ENCODE assay signal across 24 mouse cellular contexts in the genomic region with DNA sequence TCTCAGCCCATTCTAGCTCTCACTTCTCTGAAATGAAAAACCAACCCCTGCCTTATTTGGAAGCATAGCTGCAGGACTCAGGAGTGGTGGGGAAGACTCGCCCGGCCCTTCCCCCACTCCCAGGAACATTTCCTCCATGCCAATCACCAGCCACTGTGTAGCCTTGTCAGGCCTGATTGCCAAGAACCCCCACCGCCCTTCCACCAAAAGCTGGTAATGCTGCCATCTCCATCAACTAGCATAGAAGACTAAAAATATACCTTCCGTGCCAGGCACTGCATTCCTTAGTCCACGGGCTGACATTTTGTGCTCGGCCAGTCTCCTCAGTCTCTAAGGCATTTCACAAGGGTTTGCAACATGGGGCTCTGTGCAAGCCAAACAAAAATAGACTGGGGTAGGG.
DNase-seq lines count a peak whose midpoint lies in the region; ATAC-seq and TF ChIP-seq lines count a peak whose summit lies in the region.
"Had no signal": no experiment of that assay in that cellular context is flagged by ENCODE, and none has a peak within 500 bp of the region (broad histone marks: within the 10 kb centered on the region; RNA-seq: fewer than 3 reads in every experiment).

No protein-coding gene starts in this region.

- TF ChIP-seq CTCF in heart, adult 2 months (IDR thresholded peaks at IDR 0.05): no peak
- TF ChIP-seq CTCF in hindbrain, postnatal 0 days (IDR thresholded peaks at IDR 0.05; ENCODE audit: low read depth): no peak

- TF ChIP-seq EP300 in heart, adult 2 months (IDR thresholded peaks at IDR 0.05; ENCODE audit: insufficient read depth, low read depth, low read length): no peak

- H3K4me1 ChIP-seq in heart, embryonic 12.5 days (replicated peaks): peaks cover 27% of the 10 kb centered on the region
- peaks cover 2% of the 10 kb centered on the region; the same call in 1 of the 2 replicates for H3K4me1 ChIP-seq in heart, adult 2 months (ENCODE audit: control insufficient read depth, insufficient read depth, low read length)
- H3K4me1 ChIP-seq in hindbrain, postnatal 0 days (ENCODE audit: insufficient read depth, low read length): no peaks in the 10 kb centered on the region
- H3K4me1 ChIP-seq in hindbrain, embryonic 13.5 days (replicated peaks): no peaks in the 10 kb centered on the region
- 0 out of 2 replicates have a peak, but pooled peaks cover 1% of the 10 kb centered on the region for H3K4me1 ChIP-seq in intestine, embryonic 15.5 days (replicated peaks)
- H3K4me1 ChIP-seq: forebrain, embryonic 10.5 days; liver, embryonic 15.5 days; lung, embryonic 15.5 days; midbrain, embryonic 15.5 days; neural tube, embryonic 12.5 days had no signal

- H3K79me2 ChIP-seq in heart, adult 2 months (replicated peaks; ENCODE audit: control insufficient read depth, insufficient read depth, low read length): no peaks in the 10 kb centered on the region

- no peaks in the 10 kb centered on the region for H3K9me3 ChIP-seq in heart, embryonic 12.5 days (replicated peaks)
- H3K9me3 ChIP-seq in hindbrain, postnatal 0 days (ENCODE audit: low read length): no peaks in the 10 kb centered on the region
- H3K9me3 ChIP-seq in hindbrain, embryonic 13.5 days: no peaks in the 10 kb centered on the region
- no peaks in the 10 kb centered on the region for H3K9me3 ChIP-seq in intestine, embryonic 15.5 days
- H3K9me3 ChIP-seq: forebrain, embryonic 10.5 days; liver, embryonic 15.5 days; lung, embryonic 15.5 days; midbrain, embryonic 15.5 days; neural tube, embryonic 12.5 days had no signal

- peak overlapping the region; percentile 3; the same call in 1 of the 2 replicates for H3K9ac ChIP-seq in heart, embryonic 12.5 days
- H3K9ac ChIP-seq in heart, adult 2 months (ENCODE audit: low read depth, low read length): no peak overlapping the region
- no peak overlapping the region for H3K9ac ChIP-seq in hindbrain, postnatal 0 days (replicated peaks; ENCODE audit: low read length)
- no peak overlapping the region for H3K9ac ChIP-seq in hindbrain, embryonic 13.5 days
- H3K9ac ChIP-seq in intestine, embryonic 15.5 days: no peak overlapping the region
- H3K9ac ChIP-seq: hindbrain, embryonic 14.5 days; liver, embryonic 15.5 days; lung, embryonic 15.5 days; midbrain, embryonic 15.5 days; neural tube, embryonic 12.5 days had no signal

- peaks cover 73% of the 10 kb centered on the region for H3K36me3 ChIP-seq in heart, embryonic 12.5 days
- no peaks in the 10 kb centered on the region for H3K36me3 ChIP-seq in heart, adult 2 months (ENCODE audit: control insufficient read depth, insufficient read depth, low read length)
- peaks cover 22% of the 10 kb centered on the region for H3K36me3 ChIP-seq in hindbrain, postnatal 0 days (ENCODE audit: insufficient read depth, low read length)
- H3K36me3 ChIP-seq in hindbrain, embryonic 13.5 days: peaks cover 65% of the 10 kb centered on the region
- H3K36me3 ChIP-seq in intestine, embryonic 15.5 days: peaks cover 22% of the 10 kb centered on the region

- peak; percentile 35; the same call in 1 of the 2 replicates for ATAC-seq in heart, embryonic 12.5 days (ENCODE audit: insufficient number of reproducible peaks, low FRiP score)
- ATAC-seq in hindbrain, postnatal 0 days: no peak
- ATAC-seq in hindbrain, embryonic 13.5 days (ENCODE audit: low FRiP score): no peak
- no peak for ATAC-seq in intestine, embryonic 15.5 days
- ATAC-seq: CD4-positive, CD25-positive, alpha-beta regulatory T cell, adult 4 months; midbrain, embryonic 15.5 days had no signal

- H3K4me3 ChIP-seq in heart, embryonic 12.5 days: no peak overlapping the region
- no peak overlapping the region for H3K4me3 ChIP-seq in heart, adult 2 months
- H3K4me3 ChIP-seq in hindbrain, postnatal 0 days (ENCODE audit: low read length): no peak overlapping the region
- H3K4me3 ChIP-seq in hindbrain, embryonic 13.5 days: no peak overlapping the region
- no peak overlapping the region for H3K4me3 ChIP-seq in intestine, embryonic 15.5 days (replicated peaks)
- H3K4me3 ChIP-seq: forebrain, embryonic 10.5 days; gastrocnemius, adult 2 months; left cerebral cortex, adult 2 months; liver, embryonic 15.5 days; lung, embryonic 15.5 days; midbrain, embryonic 15.5 days; neural tube, embryonic 12.5 days had no signal

- peak; percentile 40 to 58 for DNase-seq in cerebellum, postnatal 14 days
- no peak for DNase-seq in cerebellum, adult 11 months
- no peak for DNase-seq in heart, adult 2 months
- no peak for DNase-seq in hindbrain, postnatal 0 days (ENCODE audit: low spot score)
- DNase-seq: cerebellum, adult 2 months; gastrocnemius, adult 2 months; kidney, adult 8-10 months; kidney, postnatal 10 days; liver; lung, postnatal 4 days; retina, postnatal 1 day; right cerebral cortex, postnatal 25 days; spleen, adult 18-20 months had no signal

- 43% methylated on average over 6 of the region's 6 CpGs for WGBS in heart, embryonic 12.5 days
- 53% methylated on average over 6 of the region's 6 CpGs for WGBS in heart, adult 2 months
- 64% methylated on average over 6 of the region's 6 CpGs for WGBS in hindbrain, postnatal 0 days
- 83% methylated on average over 6 of the region's 6 CpGs for WGBS in hindbrain, embryonic 13.5 days
- WGBS in intestine, embryonic 15.5 days: 82% methylated on average over 6 of the region's 6 CpGs

- no peak for TF ChIP-seq POLR2A in heart, adult 2 months (IDR thresholded peaks at IDR 0.05; ENCODE audit: insufficient read depth, low read depth, low read length)

- peak overlapping the region; percentile 76 for H3K27ac ChIP-seq in heart, embryonic 12.5 days (ENCODE audit: poor library complexity, severe bottlenecking)
- H3K27ac ChIP-seq in heart, adult 2 months: no peak overlapping the region
- H3K27ac ChIP-seq in hindbrain, postnatal 0 days: 0 out of 2 replicates have a peak overlapping the region, but pooled peaks have one; percentile 20
- H3K27ac ChIP-seq in hindbrain, embryonic 13.5 days: no peak overlapping the region
- no peak overlapping the region for H3K27ac ChIP-seq in intestine, embryonic 15.5 days
- H3K27ac ChIP-seq: forebrain, embryonic 10.5 days; gastrocnemius, adult 2 months; hindbrain, embryonic 14.5 days; left cerebral cortex, adult 2 months; liver, embryonic 15.5 days; lung, embryonic 15.5 days; midbrain, embryonic 15.5 days; neural tube, embryonic 12.5 days had no signal

- peak overlapping the region; percentile 13; the same call in 1 of the 2 replicates for H3K4me2 ChIP-seq in heart, embryonic 12.5 days
- no peak overlapping the region for H3K4me2 ChIP-seq in hindbrain, postnatal 0 days (ENCODE audit: low read depth, low read length)
- no peak overlapping the region for H3K4me2 ChIP-seq in hindbrain, embryonic 13.5 days
- H3K4me2 ChIP-seq in intestine, embryonic 15.5 days (replicated peaks): no peak overlapping the region
- H3K4me2 ChIP-seq: hindbrain, embryonic 14.5 days; liver, embryonic 15.5 days; lung, embryonic 15.5 days; midbrain, embryonic 15.5 days; neural tube, embryonic 12.5 days had no signal

- H3K27me3 ChIP-seq in heart, embryonic 12.5 days (replicated peaks): no peaks in the 10 kb centered on the region
- H3K27me3 ChIP-seq in heart, adult 2 months (ENCODE audit: control insufficient read depth, insufficient read depth, low read length): no peaks in the 10 kb centered on the region
- no peaks in the 10 kb centered on the region for H3K27me3 ChIP-seq in hindbrain, postnatal 0 days (ENCODE audit: insufficient read depth, low read length)
- H3K27me3 ChIP-seq in hindbrain, embryonic 13.5 days: no peaks in the 10 kb centered on the region
- no peaks in the 10 kb centered on the region for H3K27me3 ChIP-seq in intestine, embryonic 15.5 days (replicated peaks)
- H3K27me3 ChIP-seq: liver, embryonic 15.5 days; lung, embryonic 15.5 days; midbrain, embryonic 15.5 days; neural tube, embryonic 12.5 days had no signal

- intact Hi-C loops in heart, adult 2 months (cut with DNase I): no loop called here

Comparison
In these comparisons a context has a peak if more than half of its experiments do, and no peak if none do; other contexts are left out.
1. DNase-seq: peak in cerebellum, postnatal 14 days (2 of 2); none in cerebellum, adult 11 months (single experiment), heart, adult 2 months (0 of 2) and hindbrain, postnatal 0 days (single experiment).
2. H3K27ac ChIP-seq: peak in heart, embryonic 12.5 days (single experiment) and hindbrain, postnatal 0 days (single experiment); none in heart, adult 2 months (single experiment), hindbrain, embryonic 13.5 days (single experiment) and intestine, embryonic 15.5 days (single experiment).